Mouse (Mus musculus): Measurements from ENCODE around the gene Kctd6. TPM values are rescaled to one million over a fixed set of nuclear protein-coding genes. Genes with fewer than 3 reads are reported as not detected.

Kctd6 gene
- polyA plus RNA-seq, 2 experiments, result 3.4 to 3.6 TPM

GRCm38 (mm10) chr14:8190556-8190955 is 23.4 kb upstream of the Kctd6 start:
- no peak for DNase-seq (ENCODE audit: low read depth in 3 of 3, low spot score in 3 of 3)
- WGBS (ENCODE audit: insufficient replicate concordance), result 78% methylated on average over 3 of the region's 3 CpGs

GRCm38 (mm10) chr14:8191331-8191965 is 22.5 kb upstream of the Kctd6 start:
- no peak overlapping the region for H3K27ac ChIP-seq
- no peak for DNase-seq (ENCODE audit: low read depth in 3 of 3, low spot score in 3 of 3)
- no peak overlapping the region for H3K4me2 ChIP-seq (ENCODE audit: low read depth)
- 68% methylated on average over 12 of the region's 12 CpGs for WGBS (ENCODE audit: insufficient replicate concordance)
- no peaks in the 10 kb centered on the region for H3K9me3 ChIP-seq (ENCODE audit: control insufficient read depth, low read length)
- no peaks in the 10 kb centered on the region for H3K36me3 ChIP-seq (replicated peaks; ENCODE audit: control insufficient read depth, insufficient read depth, low read depth)
- ATAC-seq (ENCODE audit: insufficient read depth), result no peak
- TF ChIP-seq CTCF (IDR thresholded peaks at IDR 0.05; ENCODE audit: low read depth) (no peak), EP300 (IDR thresholded peaks at IDR 0.05; ENCODE audit: low read depth) (no peak)
- no peak overlapping the region for H3K9ac ChIP-seq (replicated peaks)
- H3K27me3 ChIP-seq (ENCODE audit: control insufficient read depth, insufficient read depth, low read length), result no peaks in the 10 kb centered on the region
- no peaks in the 10 kb centered on the region for H3K4me1 ChIP-seq (replicated peaks; ENCODE audit: control insufficient read depth in 2 of 2, insufficient read depth in 2 of 2, low read length in 1 of 2)
- no peak overlapping the region for H3K4me3 ChIP-seq (ENCODE audit: insufficient read depth in 1 of 2, low read depth in 2 of 2, low read length in 2 of 2)

More at GRCm38 (mm10) chr14:8190556-8190955, 23.4 kb upstream of the Kctd6 start:
- Histone ChIP-seq H3K27ac (no peak overlapping the region), H3K4me1 (replicated peaks; ENCODE audit: control insufficient read depth in 2 of 2, insufficient read depth in 2 of 2, low read length in 1 of 2) (no peaks in the 10 kb centered on the region), H3K4me3 (ENCODE audit: insufficient read depth in 1 of 2, low read depth in 2 of 2, low read length in 2 of 2) (no peak overlapping the region), H3K9me3 (ENCODE audit: control insufficient read depth, low read length) (no peaks in the 10 kb centered on the region), H3K36me3 (replicated peaks; ENCODE audit: control insufficient read depth, insufficient read depth, low read depth) (no peaks in the 10 kb centered on the region), H3K27me3 (ENCODE audit: control insufficient read depth, insufficient read depth, low read length) (no peaks in the 10 kb centered on the region), H3K9ac (replicated peaks) (no peak overlapping the region), H3K4me2 (ENCODE audit: low read depth) (no peak overlapping the region)
- TF ChIP-seq CTCF (IDR thresholded peaks at IDR 0.05; ENCODE audit: low read depth) (no peak), EP300 (IDR thresholded peaks at IDR 0.05; ENCODE audit: low read depth) (no peak)
- no peak for ATAC-seq (ENCODE audit: insufficient read depth)

- TF ChIP-seq CTCF (IDR thresholded peaks at IDR 0.05; ENCODE audit: low read depth) (no peak), EP300 (IDR thresholded peaks at IDR 0.05; ENCODE audit: low read depth) (no peak)
- no peak for DNase-seq (ENCODE audit: low read depth in 3 of 3, low spot score in 3 of 3)
- Histone ChIP-seq H3K36me3 (replicated peaks; ENCODE audit: control insufficient read depth, insufficient read depth, low read depth) (no peaks in the 10 kb centered on the region), H3K27ac (no peak overlapping the region), H3K27me3 (ENCODE audit: control insufficient read depth, insufficient read depth, low read length) (no peaks in the 10 kb centered on the region), H3K4me1 (replicated peaks; ENCODE audit: control insufficient read depth in 2 of 2, insufficient read depth in 2 of 2, low read length in 1 of 2) (no peaks in the 10 kb centered on the region), H3K9ac (replicated peaks) (no peak overlapping the region), H3K9me3 (ENCODE audit: control insufficient read depth, low read length) (no peaks in the 10 kb centered on the region), H3K4me3 (ENCODE audit: insufficient read depth in 1 of 2, low read depth in 2 of 2, low read length in 2 of 2) (no peak overlapping the region), H3K4me2 (ENCODE audit: low read depth) (no peak overlapping the region)
- 76% methylated on average over 6 of the region's 6 CpGs for WGBS (ENCODE audit: insufficient replicate concordance)
- ATAC-seq (ENCODE audit: insufficient read depth), result no peak
Measured at GRCm38 (mm10) chr14:8192727-8193126, 21.2 kb upstream of the Kctd6 start.

- H3K4me1 ChIP-seq (replicated peaks; ENCODE audit: control insufficient read depth in 2 of 2, insufficient read depth in 2 of 2, low read length in 1 of 2), result no peaks in the 10 kb centered on the region; a peak in 1 of 4 replicates
- no peak overlapping the region for H3K27ac ChIP-seq
- DNase-seq (ENCODE audit: low read depth in 3 of 3, low spot score in 3 of 3), result no peak
- no peak overlapping the region for H3K4me3 ChIP-seq (ENCODE audit: insufficient read depth in 1 of 2, low read depth in 2 of 2, low read length in 2 of 2)
- ATAC-seq (ENCODE audit: insufficient read depth), result no peak
- H3K9me3 ChIP-seq (ENCODE audit: control insufficient read depth, low read length), result no peaks in the 10 kb centered on the region
- H3K36me3 ChIP-seq (replicated peaks; ENCODE audit: control insufficient read depth, insufficient read depth, low read depth), result no peaks in the 10 kb centered on the region
- H3K9ac ChIP-seq (replicated peaks), result no peak overlapping the region
- no peaks in the 10 kb centered on the region for H3K27me3 ChIP-seq (ENCODE audit: control insufficient read depth, insufficient read depth, low read length)
- WGBS (ENCODE audit: insufficient replicate concordance), result 63% methylated on average over 5 of the region's 5 CpGs
- no peak for TF ChIP-seq EP300 (IDR thresholded peaks at IDR 0.05; ENCODE audit: low read depth)
- TF ChIP-seq CTCF (IDR thresholded peaks at IDR 0.05; ENCODE audit: low read depth), result no peak
- no peak overlapping the region for H3K4me2 ChIP-seq (ENCODE audit: low read depth)
Measured at GRCm38 (mm10) chr14:8200769-8201168, 13.2 kb upstream of the Kctd6 start.

- Histone ChIP-seq H3K27me3 (ENCODE audit: control insufficient read depth, insufficient read depth, low read length) (no peaks in the 10 kb centered on the region), H3K4me2 (ENCODE audit: low read depth) (no peak overlapping the region), H3K36me3 (replicated peaks; ENCODE audit: control insufficient read depth, insufficient read depth, low read depth) (no peaks in the 10 kb centered on the region), H3K9me3 (ENCODE audit: control insufficient read depth, low read length) (no peaks in the 10 kb centered on the region), H3K4me3 (ENCODE audit: insufficient read depth in 1 of 2, low read depth in 2 of 2, low read length in 2 of 2) (no peak overlapping the region), H3K9ac (replicated peaks) (no peak overlapping the region), H3K4me1 (replicated peaks; ENCODE audit: control insufficient read depth in 2 of 2, insufficient read depth in 2 of 2, low read length in 1 of 2) (no peaks in the 10 kb centered on the region; a peak in 1 of 4 replicates), H3K27ac (no peak overlapping the region)
- DNase-seq (ENCODE audit: low read depth in 3 of 3, low spot score in 3 of 3) (no peak), ATAC-seq (ENCODE audit: insufficient read depth) (no peak)
- TF ChIP-seq EP300 (IDR thresholded peaks at IDR 0.05; ENCODE audit: low read depth), result no peak
- no peak for TF ChIP-seq CTCF (IDR thresholded peaks at IDR 0.05; ENCODE audit: low read depth)
- WGBS (ENCODE audit: insufficient replicate concordance), result 50% methylated on average over 3 of the region's 3 CpGs
Measured at GRCm38 (mm10) chr14:8201715-8202114, 12.2 kb upstream of the Kctd6 start.

All from liver, embryonic 14.5 days (tissue).